Mouse (Mus musculus) hindbrain, embryonic 14.5 days (tissue): Measurements from ENCODE around the gene Akap6. TPM values are rescaled to one million over a fixed set of nuclear protein-coding genes. Genes with fewer than 3 reads are reported as not detected.
A peak's percentile ranks its signal among the peaks of the same experiment; 100 is the strongest.

Experiments
- ATAC-seq: fragments of 200-750 bp; cut with Nextera tagmentation; 2 replicates; pipeline ENCODE4 v1.8.0; 2017; ENCODE audit warnings: moderate number of reproducible peaks, mild to moderate bottlenecking, moderate TSS enrichment, moderate library complexity; ENCODE audit not compliant: low FRiP score
- DNase-seq: peaks from one replicate; pipeline ENCODE4 v3.0.0-alpha.2; 2015; ENCODE audit warnings: low spot score
- H3K27ac ChIP-seq: fragments of 300-500 bp; sonication (generic); 2 replicates; pipeline ENCODE4 v1.5.1; 2014; ENCODE audit warnings: mild to moderate bottlenecking, moderate library complexity
- H3K27me3 ChIP-seq: fragments of 300-500 bp; sonication (generic); 2 replicates; pipeline ENCODE4 v1.6.1; 2014; ENCODE audit warnings: mild to moderate bottlenecking, low read length, mixed read lengths; ENCODE audit not compliant: control insufficient read depth, insufficient read depth
- H3K36me3 ChIP-seq: fragments of 300-500 bp; sonication (generic); replicated peaks from 2 replicates; pipeline ENCODE4 v1.6.1; 2014; ENCODE audit not compliant: control insufficient read depth, insufficient read depth
- H3K4me1 ChIP-seq: fragments of 300-500 bp; sonication (generic); replicated peaks from 2 replicates; pipeline ENCODE4 v1.6.1; 2014; ENCODE audit warnings: antibody characterized with exemption, low read length, mixed read lengths; ENCODE audit not compliant: control insufficient read depth, insufficient read depth
- H3K4me2 ChIP-seq: fragments of 300-500 bp; sonication (generic); replicated peaks from 2 replicates; pipeline ENCODE4 v1.6.1; 2014; ENCODE audit warnings: mild to moderate bottlenecking, moderate library complexity
- H3K4me3 ChIP-seq: fragments of 300-500 bp; sonication (generic); replicated peaks from 2 replicates; pipeline ENCODE4 v1.5.1; 2014; ENCODE audit warnings: mild to moderate bottlenecking, low read length
- H3K9ac ChIP-seq: fragments of 300-500 bp; sonication (generic); 2 replicates; pipeline ENCODE4 v1.6.1; 2014
- H3K9me3 ChIP-seq: fragments of 300-500 bp; sonication (generic); 2 replicates; pipeline ENCODE4 v1.6.1; 2016; ENCODE audit warnings: low read length; ENCODE audit not compliant: control insufficient read depth
- WGBS: fragments of 180-500 bp; shearing (Covaris S2); extraction: QIAGEN DNeasy Blood & Tissue Kit; methylation state at CpG from one replicate; pipeline ENCODE4 v1.1.7; 2014; 5-methylcytosine and 5-hydroxymethylcytosine counted together
- polyA plus RNA-seq: library from polyadenylated mRNA; unstranded; fragments of >200 nt; fragmentation: Nextera tagmentation; extraction: Ambion mirVana; gene quantifications from 2 replicates; pipeline ENCODE4 v1.2.1, GENCODE M21; 2014

The Akap6 gene
- polyA plus RNA-seq, 1 experiment from 2014 or later = 39.0 TPM

DNA sequence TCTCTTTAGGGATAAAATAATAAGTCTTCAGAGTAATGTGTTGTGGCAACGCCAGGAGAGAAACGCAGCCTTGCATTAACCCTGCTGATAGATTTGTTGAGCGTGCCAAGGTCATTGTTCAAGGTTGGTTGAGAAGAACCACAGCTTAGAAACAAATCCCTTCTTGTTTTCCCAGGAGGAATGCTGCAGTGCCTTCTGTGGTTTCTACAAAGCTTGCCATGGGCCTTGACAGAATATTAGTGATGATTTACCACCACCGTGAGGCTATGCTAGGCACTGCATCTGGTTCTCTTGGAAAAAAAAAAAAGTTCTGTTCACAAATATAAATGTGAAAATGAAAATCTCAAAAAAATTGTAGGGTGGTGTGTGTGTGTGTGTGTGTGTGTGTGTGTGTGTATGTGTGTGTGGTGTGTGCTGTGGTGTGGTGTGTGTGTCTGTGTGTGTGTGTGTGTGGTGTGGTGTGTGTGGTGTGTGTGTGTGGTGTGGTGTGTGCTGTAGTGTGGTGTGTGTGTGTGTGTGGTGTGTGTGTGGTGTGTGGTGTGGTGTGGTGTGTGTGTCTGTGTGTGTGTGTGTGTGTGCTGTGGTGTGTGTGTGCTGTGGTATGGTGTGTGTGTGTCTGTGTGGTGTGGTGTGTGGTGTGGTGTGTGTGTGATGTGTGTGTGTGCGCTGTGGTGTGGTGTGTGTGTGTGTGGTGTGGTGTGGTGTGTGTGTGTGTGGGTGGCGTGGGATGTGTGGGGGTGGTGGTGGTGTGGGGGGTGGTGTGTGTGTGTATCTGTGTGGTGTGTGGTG is 196.7 kb downstream of the Akap6 start:
- Histone ChIP-seq H3K36me3 (no peaks in the 10 kb centered on the region), H3K4me1 (peaks cover 5% of the 10 kb centered on the region; the same call in 1 of the 2 replicates), H3K4me2 (no peak overlapping the region), H3K27me3 (no peaks in the 10 kb centered on the region), H3K9ac (no peak overlapping the region), H3K9me3 (no peaks in the 10 kb centered on the region), H3K4me3 (no peak overlapping the region), H3K27ac (no peak overlapping the region)
- WGBS = 33% methylated on average over 5 of the region's 6 CpGs
- ATAC-seq (peak; percentile 77), DNase-seq (peak; percentile 81)

DNA sequence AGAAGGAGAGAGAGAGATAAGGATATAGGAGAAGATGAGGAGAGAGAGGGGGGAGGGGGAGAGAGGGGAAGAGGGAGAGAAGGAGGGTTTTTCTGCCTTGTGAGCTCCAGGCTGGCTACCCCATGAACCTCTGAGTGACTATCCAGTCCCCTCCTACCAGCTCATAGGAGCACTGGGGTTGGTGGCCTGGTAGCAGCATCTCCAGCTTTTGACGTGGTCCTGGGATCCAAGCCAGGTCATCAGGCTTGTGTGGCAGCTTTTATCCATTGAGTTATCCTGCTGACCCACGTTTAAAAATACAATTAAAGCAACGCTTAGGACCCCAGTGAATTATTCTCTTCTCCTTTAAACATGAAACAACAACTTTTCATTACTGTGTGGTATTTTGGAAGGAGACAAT is 197.6 kb downstream of the Akap6 start:
- whole genome bisulfite sequencing = 50% methylated on average over 3 of the region's 3 CpGs
- ATAC-seq (no peak), DNase-seq (no peak)
- Histone ChIP-seq H3K36me3 (no peaks in the 10 kb centered on the region), H3K9ac (no peak overlapping the region), H3K4me3 (no peak overlapping the region), H3K4me2 (no peak overlapping the region), H3K27ac (no peak overlapping the region), H3K27me3 (no peaks in the 10 kb centered on the region), H3K9me3 (no peaks in the 10 kb centered on the region), H3K4me1 (peaks cover 5% of the 10 kb centered on the region; the same call in 1 of the 2 replicates)

GRCm38 (mm10) chr12:52898130-52898529 is 198.9 kb downstream of the Akap6 start:
- 76% methylated on average over 10 of the region's 10 CpGs for WGBS
- ATAC-seq (no peak), DNase-seq (no peak)

GRCm38 (mm10) chr12:52904046-52904445 is 204.9 kb downstream of the Akap6 start:
- ATAC-seq (no peak), DNase-seq (no peak)
- Histone ChIP-seq H3K27ac (no peak overlapping the region), H3K36me3 (no peaks in the 10 kb centered on the region), H3K4me1 (no peaks in the 10 kb centered on the region), H3K4me3 (no peak overlapping the region), H3K9ac (no peak overlapping the region), H3K4me2 (no peak overlapping the region), H3K27me3 (no peaks in the 10 kb centered on the region), H3K9me3 (no peaks in the 10 kb centered on the region)
- 80% methylated on average over 5 of the region's 5 CpGs for WGBS

More at GRCm38 (mm10) chr12:52898130-52898529, 198.9 kb downstream of the Akap6 start:
- Histone ChIP-seq H3K4me3 (no peak overlapping the region), H3K36me3 (no peaks in the 10 kb centered on the region), H3K4me1 (peaks cover 5% of the 10 kb centered on the region; the same call in 1 of the 2 replicates), H3K9me3 (no peaks in the 10 kb centered on the region), H3K27ac (no peak overlapping the region), H3K9ac (no peak overlapping the region), H3K4me2 (no peak overlapping the region), H3K27me3 (no peaks in the 10 kb centered on the region)

- Histone ChIP-seq H3K36me3 (no peaks in the 10 kb centered on the region; the same call in 1 of the 2 replicates), H3K27me3 (no peaks in the 10 kb centered on the region), H3K4me3 (no peak overlapping the region), H3K4me2 (no peak overlapping the region), H3K9ac (no peak overlapping the region), H3K27ac (no peak overlapping the region), H3K9me3 (no peaks in the 10 kb centered on the region), H3K4me1 (no peaks in the 10 kb centered on the region; the same call in 1 of the 2 replicates)
- DNase-seq = no peak
- no peak for ATAC-seq
- WGBS = 63% methylated on average over 13 of the region's 13 CpGs
Measured at GRCm38 (mm10) chr12:52908448-52909066, 209.4 kb downstream of the Akap6 start.

DNA sequence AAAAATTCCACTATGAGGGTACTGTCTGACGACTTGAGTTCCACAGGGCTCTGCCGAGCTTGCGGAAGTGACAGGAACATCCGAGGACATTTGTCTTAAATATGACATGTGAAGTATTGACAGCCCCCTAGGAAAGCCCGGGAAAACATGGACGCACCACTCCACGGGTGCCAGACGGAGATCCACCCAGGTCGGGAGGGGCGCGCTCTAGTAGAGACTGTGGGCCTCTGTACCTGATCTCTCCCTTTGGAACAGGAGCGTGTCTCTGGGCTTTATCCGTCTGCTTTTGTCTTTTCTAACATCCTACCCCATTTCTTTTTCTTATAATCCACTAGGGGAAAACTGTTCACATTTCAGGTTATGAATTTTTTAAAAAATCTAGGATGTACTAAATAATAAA is 211.2 kb downstream of the Akap6 start:
- WGBS = 81% methylated on average over 13 of the region's 13 CpGs
- Histone ChIP-seq H3K4me1 (no peaks in the 10 kb centered on the region; the same call in 1 of the 2 replicates), H3K9me3 (no peaks in the 10 kb centered on the region), H3K27me3 (no peaks in the 10 kb centered on the region), H3K4me2 (no peak overlapping the region), H3K27ac (no peak overlapping the region), H3K36me3 (no peaks in the 10 kb centered on the region; the same call in 1 of the 2 replicates), H3K9ac (no peak overlapping the region), H3K4me3 (no peak overlapping the region)
- no peak for ATAC-seq
- no peak for DNase-seq

DNA sequence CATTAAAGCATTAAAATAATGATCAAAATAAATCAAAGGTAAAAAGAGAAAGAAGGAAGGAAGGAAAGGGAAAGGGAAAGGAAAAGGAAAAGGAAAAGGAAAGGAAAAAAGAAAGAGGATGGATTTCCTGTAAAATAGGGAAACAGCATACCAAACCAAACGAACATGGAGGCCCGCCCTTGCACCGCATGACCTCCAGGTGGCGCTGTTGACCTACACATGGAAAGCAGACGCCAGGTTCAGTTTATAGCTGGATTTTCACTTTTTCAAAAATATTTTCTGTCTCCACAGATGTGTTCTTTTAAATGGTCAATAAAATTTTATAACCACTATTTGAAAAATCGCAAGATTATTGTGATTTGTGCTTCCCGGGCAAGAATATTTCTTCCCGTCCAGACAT is 211.6 kb downstream of the Akap6 start:
- Histone ChIP-seq H3K27me3 (no peaks in the 10 kb centered on the region), H3K4me2 (no peak overlapping the region), H3K9me3 (no peaks in the 10 kb centered on the region), H3K4me3 (no peak overlapping the region), H3K36me3 (no peaks in the 10 kb centered on the region; the same call in 1 of the 2 replicates), H3K27ac (no peak overlapping the region), H3K4me1 (no peaks in the 10 kb centered on the region; the same call in 1 of the 2 replicates), H3K9ac (no peak overlapping the region)
- ATAC-seq (no peak), DNase-seq (peak; percentile 86)
- WGBS = 24% methylated on average over 8 of the region's 8 CpGs

- no peak overlapping the region for H3K27ac ChIP-seq
- DNase-seq (peak; percentile 73), ATAC-seq (no peak)
- no peaks in the 10 kb centered on the region for H3K9me3 ChIP-seq
- H3K27me3 ChIP-seq = no peaks in the 10 kb centered on the region
- H3K4me2 ChIP-seq = no peak overlapping the region
- WGBS = 21% methylated on average over 11 of the region's 11 CpGs
- no peaks in the 10 kb centered on the region for H3K36me3 ChIP-seq
- no peak overlapping the region for H3K4me3 ChIP-seq
- H3K9ac ChIP-seq = no peak overlapping the region
- H3K4me1 ChIP-seq = no peaks in the 10 kb centered on the region
Measured at GRCm38 (mm10) chr12:52918939-52919338, 219.8 kb downstream of the Akap6 start.

DNA sequence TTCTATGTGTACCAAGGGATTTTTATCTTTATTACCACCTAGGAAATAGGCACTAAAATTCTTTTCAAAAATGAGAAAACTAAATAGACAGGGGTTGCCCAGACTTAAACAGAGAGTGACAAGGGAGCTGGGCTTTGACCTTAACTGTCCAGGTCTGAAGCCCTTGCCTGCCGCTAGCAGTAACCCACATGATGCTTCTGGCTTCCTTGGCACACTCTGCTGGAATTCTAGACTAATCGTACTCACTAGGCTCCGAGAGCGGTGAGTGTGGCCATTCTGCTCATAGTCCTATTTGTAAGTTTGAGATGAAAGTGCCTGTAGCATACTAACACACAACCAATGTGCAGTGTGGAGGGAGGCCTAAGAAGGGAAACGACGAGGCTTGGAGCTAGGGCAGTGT is 223.3 kb downstream of the Akap6 start:
- no peak overlapping the region for H3K27ac ChIP-seq
- no peak overlapping the region for H3K4me2 ChIP-seq
- DNase-seq (no peak), ATAC-seq (no peak)
- H3K4me1 ChIP-seq = peaks cover 6% of the 10 kb centered on the region; the same call in 1 of the 2 replicates
- H3K9ac ChIP-seq = no peak overlapping the region
- H3K4me3 ChIP-seq = no peak overlapping the region
- no peaks in the 10 kb centered on the region for H3K9me3 ChIP-seq
- WGBS = 88% methylated on average over 6 of the region's 6 CpGs
- H3K27me3 ChIP-seq = no peaks in the 10 kb centered on the region
- no peaks in the 10 kb centered on the region for H3K36me3 ChIP-seq
